Mouse (Mus musculus) CH12.LX (cell line): ENCODE results near the gene Atf3.

Experiments used
- EP300 ChIP-seq: IDR thresholded peaks from 2 replicates; pipeline ENCODE4 v1.6.1; 2011; ENCODE audit warnings: low read length, improper control_type of control experiment
- USF1 ChIP-seq: IDR thresholded peaks from 2 replicates; pipeline ENCODE4 v1.6.1; 2014; ENCODE audit warnings: low read depth, mild to moderate bottlenecking, inconsistent platforms, low read length, improper control_type of control experiment

DNA sequence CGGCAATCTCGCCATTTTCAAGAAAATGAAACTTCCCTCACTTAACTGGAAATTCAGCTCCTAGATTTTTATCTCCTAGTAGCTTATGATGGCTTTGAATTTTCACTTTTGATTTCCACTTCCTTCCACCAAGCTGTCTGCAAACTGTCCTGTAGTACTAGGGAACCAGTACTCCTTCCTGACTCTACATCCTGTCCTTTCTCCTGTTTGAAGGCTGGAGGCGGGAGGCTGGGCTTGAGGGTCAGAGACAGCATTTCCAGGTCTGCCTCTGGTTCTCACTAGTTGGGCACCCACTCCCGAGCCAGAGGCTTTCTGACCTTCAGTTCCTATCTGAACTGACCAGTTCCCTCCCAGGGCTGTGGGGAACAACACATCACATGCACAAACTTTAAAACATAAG, 37.4 kb downstream of the Atf3 start:
- TF ChIP-seq USF1, result no peak
- no peak for TF ChIP-seq EP300
